Mouse (Mus musculus): ENCODE data around the gene Gm39566. TPM values are rescaled to one million over a fixed set of nuclear protein-coding genes. Genes with fewer than 3 reads are reported as not detected.

The Gm39566 gene
- polyA plus RNA-seq, 2 experiments: not detected

DNA sequence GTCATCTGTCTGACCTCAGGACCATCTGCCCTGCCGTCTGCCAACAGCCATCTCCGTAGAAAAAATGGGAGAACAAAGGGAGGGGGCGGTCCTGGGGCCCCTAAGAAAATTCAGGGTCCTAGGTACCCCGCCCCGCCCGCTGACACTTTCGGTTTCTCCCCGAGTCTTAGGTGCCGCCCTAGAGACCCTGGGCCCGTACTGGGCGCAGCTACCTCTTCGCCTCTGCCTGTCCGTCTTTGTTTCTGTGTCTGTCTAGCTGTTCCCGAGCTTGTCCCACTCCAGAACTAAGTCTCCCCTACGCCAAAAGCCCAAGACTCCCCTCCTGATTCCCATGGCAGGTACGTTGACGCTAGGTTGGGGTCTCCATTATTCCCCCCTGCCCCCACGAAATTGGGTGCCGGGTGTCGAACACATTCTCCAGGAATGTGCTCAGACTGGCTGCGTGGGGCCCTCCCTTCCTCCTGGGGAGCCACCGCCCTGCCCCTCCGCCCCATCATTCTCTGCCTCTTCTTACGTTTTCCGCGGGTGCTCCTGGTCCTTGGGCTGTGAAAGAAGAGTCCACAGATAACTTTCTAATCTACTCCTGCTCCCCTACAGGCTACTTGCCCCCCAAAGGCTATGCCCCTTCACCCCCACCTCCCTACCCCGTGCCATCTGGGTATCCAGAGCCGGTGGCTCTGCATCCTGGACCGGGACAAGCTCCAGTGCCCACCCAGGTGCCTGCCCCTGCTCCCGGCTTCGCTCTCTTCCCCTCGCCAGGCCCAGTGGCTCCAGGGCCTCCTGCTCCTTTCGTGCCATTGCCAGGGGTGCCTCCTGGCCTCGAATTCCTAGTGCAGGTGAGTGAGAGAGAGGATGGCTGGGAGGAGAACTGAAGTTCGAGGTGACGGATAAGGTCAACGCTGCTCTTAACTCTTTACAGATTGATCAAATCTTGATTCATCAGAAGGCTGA lies 31.9 kb upstream of the Gm39566 start:
- no peak for TF ChIP-seq POLR2A (IDR thresholded peaks at IDR 0.05; ENCODE audit: borderline replicate concordance, extremely low read depth, insufficient read depth, insufficient read length)
- H3K27me3 ChIP-seq (ENCODE audit: control insufficient read depth, insufficient read depth, low read length): no peaks in the 10 kb centered on the region
- H3K36me3 ChIP-seq (ENCODE audit: control insufficient read depth, insufficient read depth, low read length): peaks cover 40% of the 10 kb centered on the region
- peak overlapping the region; percentile 84 for H3K27ac ChIP-seq (replicated peaks; ENCODE audit: low read depth, low read length)
- ATAC-seq (ENCODE audit: low FRiP score, low read depth) (peak; percentile 34), DNase-seq (ENCODE audit: low spot score) (peak; percentile 16)
- H3K4me3 ChIP-seq (replicated peaks; ENCODE audit: low read length): peak overlapping the region; percentile 68
- H3K9ac ChIP-seq (ENCODE audit: low read depth, low read length, severe bottlenecking): peak overlapping the region; percentile 85
- no peaks in the 10 kb centered on the region for H3K9me3 ChIP-seq (ENCODE audit: control insufficient read depth, low read length)
- peak overlapping the region; percentile 93 for H3K4me2 ChIP-seq (replicated peaks; ENCODE audit: low read depth, low read length, severe bottlenecking)
- 10% methylated on average over 37 of the region's 37 CpGs for WGBS
- peaks cover 17% of the 10 kb centered on the region for H3K4me1 ChIP-seq (ENCODE audit: control insufficient read depth, insufficient read depth, low read length)

DNA sequence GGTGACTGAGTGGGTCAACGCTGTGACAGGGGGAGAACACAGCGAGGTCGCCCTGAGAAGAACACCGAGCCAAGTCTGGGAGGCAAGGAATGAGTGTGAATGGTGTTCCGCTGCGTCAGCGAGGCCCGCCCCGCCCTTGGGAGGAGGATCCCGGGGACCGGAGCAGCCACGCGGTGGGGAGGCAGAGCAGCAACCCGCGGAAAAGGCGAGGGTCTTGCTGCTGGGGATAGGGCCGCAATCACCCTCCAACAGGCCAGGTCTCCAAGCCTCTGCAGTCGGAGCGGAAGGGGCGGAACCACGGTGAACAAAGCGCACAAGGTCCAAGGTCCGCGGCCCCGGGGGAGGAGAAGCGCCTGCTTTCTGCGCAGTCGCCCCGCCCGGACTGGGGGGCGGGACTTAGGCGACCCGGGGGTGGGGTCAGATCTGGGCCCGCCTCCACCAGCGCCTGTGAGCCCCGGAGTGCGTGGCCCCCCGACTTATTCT lies 31.1 kb upstream of the Gm39566 start, which contains the start of gene Plscr3:
Gene Plscr3 (plus strand): TSS at position 179 of the 483 bp plus-strand sequence.
- WGBS: under 1% methylated on average over 33 of the region's 38 CpGs
- Histone ChIP-seq H3K4me1 (ENCODE audit: control insufficient read depth, insufficient read depth, low read length) (peaks cover 17% of the 10 kb centered on the region), H3K36me3 (ENCODE audit: control insufficient read depth, insufficient read depth, low read length) (peaks cover 32% of the 10 kb centered on the region), H3K4me2 (replicated peaks; ENCODE audit: low read depth, low read length, severe bottlenecking) (peak within 1 kb of the TSS; percentile 93), H3K27me3 (ENCODE audit: control insufficient read depth, insufficient read depth, low read length) (no peaks in the 10 kb centered on the region), H3K4me3 (replicated peaks; ENCODE audit: low read length) (peak within 1 kb of the TSS; percentile 68), H3K9me3 (ENCODE audit: control insufficient read depth, low read length) (no peaks in the 10 kb centered on the region), H3K9ac (ENCODE audit: low read depth, low read length, severe bottlenecking) (peak within 1 kb of the TSS; percentile 85), H3K27ac (replicated peaks; ENCODE audit: low read depth, low read length) (peak within 1 kb of the TSS; percentile 84)
- DNase-seq (ENCODE audit: low spot score) (peak; percentile 91), ATAC-seq (ENCODE audit: low FRiP score, low read depth) (peak; percentile 95)
- TF ChIP-seq POLR2A (IDR thresholded peaks at IDR 0.05; ENCODE audit: borderline replicate concordance, extremely low read depth, insufficient read depth, insufficient read length): no peak

DNA sequence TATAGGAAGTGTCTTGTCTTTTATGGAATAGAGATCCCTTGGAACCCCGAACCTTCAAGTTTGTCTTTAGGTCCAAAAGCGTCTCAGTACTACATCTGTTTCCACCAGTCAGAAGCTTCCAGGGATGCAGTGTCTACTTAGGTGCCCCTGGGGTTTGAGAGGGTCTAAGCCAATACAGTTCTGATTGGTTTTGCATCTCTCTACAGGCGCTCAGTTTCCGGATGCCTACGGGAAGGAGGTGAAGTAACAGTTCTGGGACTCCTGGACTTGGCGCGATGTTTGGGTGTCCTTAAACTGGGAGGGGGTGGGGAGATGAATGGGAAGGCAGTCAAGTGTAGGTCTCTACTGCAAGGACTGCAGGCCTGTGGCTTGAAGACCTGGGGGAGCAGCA lies 23.6 kb upstream of the Gm39566 start:
- peak; percentile 20 for DNase-seq (ENCODE audit: low spot score)
- peak overlapping the region; percentile 50 for H3K4me2 ChIP-seq (replicated peaks; ENCODE audit: low read depth, low read length, severe bottlenecking)
- H3K9me3 ChIP-seq (ENCODE audit: control insufficient read depth, low read length): no peaks in the 10 kb centered on the region
- H3K9ac ChIP-seq (ENCODE audit: low read depth, low read length, severe bottlenecking): peak overlapping the region; percentile 63
- H3K4me3 ChIP-seq (replicated peaks; ENCODE audit: low read length): peak overlapping the region; percentile 73
- peaks cover 6% of the 10 kb centered on the region; the same call in 1 of the 2 replicates for H3K36me3 ChIP-seq (ENCODE audit: control insufficient read depth, insufficient read depth, low read length)
- TF ChIP-seq POLR2A (IDR thresholded peaks at IDR 0.05; ENCODE audit: borderline replicate concordance, extremely low read depth, insufficient read depth, insufficient read length): no peak
- H3K27me3 ChIP-seq (ENCODE audit: control insufficient read depth, insufficient read depth, low read length): peaks cover 2% of the 10 kb centered on the region; the same call in 1 of the 2 replicates
- no peak for ATAC-seq (ENCODE audit: low FRiP score, low read depth)
- H3K27ac ChIP-seq (replicated peaks; ENCODE audit: low read depth, low read length): peak overlapping the region; percentile 83
- 2% methylated on average over 7 of the region's 7 CpGs for WGBS
- peaks cover 33% of the 10 kb centered on the region for H3K4me1 ChIP-seq (ENCODE audit: control insufficient read depth, insufficient read depth, low read length)

DNA sequence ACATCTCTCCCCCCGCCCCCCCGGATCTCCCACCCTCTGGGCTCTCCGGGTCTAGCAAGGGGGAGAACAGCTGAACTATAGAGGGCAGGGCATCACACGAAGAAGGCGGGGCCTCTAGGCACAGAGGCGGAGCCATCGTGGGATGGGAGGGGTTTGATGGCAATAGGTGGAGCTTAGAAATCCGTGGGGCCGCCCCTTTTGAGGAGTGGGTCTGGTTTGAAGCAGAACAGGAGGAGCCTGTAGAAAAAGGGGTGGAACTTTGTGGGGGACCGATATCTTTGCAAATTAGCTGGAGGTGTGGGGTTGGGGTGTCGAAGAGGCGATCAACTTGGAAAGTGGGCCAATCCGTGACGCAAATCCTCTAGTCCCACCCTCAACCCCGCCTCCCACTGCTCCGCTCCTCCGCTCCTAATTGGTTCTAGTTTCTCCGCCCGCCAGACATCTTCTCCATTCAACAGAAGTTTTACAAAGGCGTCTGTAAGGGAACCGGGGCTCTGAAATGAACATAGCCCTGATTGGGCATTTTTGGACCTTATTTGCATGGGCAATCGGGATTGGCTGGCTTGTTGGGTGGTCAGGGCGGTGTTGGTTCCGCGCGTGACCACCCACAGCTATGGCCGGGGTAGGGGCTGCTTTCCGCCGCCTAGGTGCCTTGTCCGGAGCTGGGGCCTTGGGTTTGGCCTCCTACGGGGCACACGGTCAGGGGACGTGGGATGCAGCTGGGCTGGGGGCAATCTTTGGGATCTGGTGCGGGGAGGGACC lies 23.0 kb upstream of the Gm39566 start, which contains the start of gene Tmem256:
Gene Tmem256 (plus strand): TSS at position 563 of the 762 bp plus-strand sequence.
- no peaks in the 10 kb centered on the region for H3K9me3 ChIP-seq (ENCODE audit: control insufficient read depth, low read length)
- DNase-seq (ENCODE audit: low spot score) (peak; percentile 100), ATAC-seq (ENCODE audit: low FRiP score, low read depth) (peak; percentile 92)
- H3K4me1 ChIP-seq (ENCODE audit: control insufficient read depth, insufficient read depth, low read length): peaks cover 37% of the 10 kb centered on the region
- peaks cover 5% of the 10 kb centered on the region; the same call in 1 of the 2 replicates for H3K27me3 ChIP-seq (ENCODE audit: control insufficient read depth, insufficient read depth, low read length)
- H3K36me3 ChIP-seq (ENCODE audit: control insufficient read depth, insufficient read depth, low read length): peaks cover 12% of the 10 kb centered on the region; the same call in 1 of the 2 replicates
- peak within 1 kb of the TSS; percentile 95 for H3K4me2 ChIP-seq (replicated peaks; ENCODE audit: low read depth, low read length, severe bottlenecking)
- peak within 1 kb of the TSS; percentile 73 for H3K4me3 ChIP-seq (replicated peaks; ENCODE audit: low read length)
- WGBS: 0% methylated on average over 34 of the region's 34 CpGs
- H3K27ac ChIP-seq (replicated peaks; ENCODE audit: low read depth, low read length): peak within 1 kb of the TSS; percentile 83
- peak within 1 kb of the TSS; percentile 71 for H3K9ac ChIP-seq (ENCODE audit: low read depth, low read length, severe bottlenecking)
- TF ChIP-seq POLR2A (IDR thresholded peaks at IDR 0.05; ENCODE audit: borderline replicate concordance, extremely low read depth, insufficient read depth, insufficient read length): 0 out of 2 replicates have a peak, but pooled peaks have one; percentile 69

DNA sequence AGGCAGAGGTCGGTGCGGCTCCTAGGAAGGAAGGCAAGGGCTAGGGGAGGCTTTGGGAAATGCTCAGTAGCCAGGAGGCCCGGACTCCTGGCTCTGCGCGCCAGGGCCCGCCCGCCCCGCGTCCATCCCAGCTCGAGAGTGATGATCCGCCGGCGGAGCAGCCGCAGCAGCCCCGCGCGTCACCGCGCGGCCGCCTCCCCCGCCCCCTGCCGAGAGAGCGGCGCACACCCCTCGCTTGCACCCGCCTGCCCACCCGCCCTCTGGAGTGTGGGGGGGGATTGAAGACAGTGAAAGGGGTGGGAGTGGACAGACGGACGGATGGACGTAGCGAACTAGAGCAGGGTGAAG lies 22.5 kb upstream of the Gm39566 start, which contains the start of gene Nlgn2:
Gene Nlgn2 (minus strand): TSS at position 181 of the 348 bp plus-strand sequence.
- Histone ChIP-seq H3K27me3 (ENCODE audit: control insufficient read depth, insufficient read depth, low read length) (peaks cover 5% of the 10 kb centered on the region; the same call in 1 of the 2 replicates), H3K36me3 (ENCODE audit: control insufficient read depth, insufficient read depth, low read length) (peaks cover 17% of the 10 kb centered on the region), H3K9ac (ENCODE audit: low read depth, low read length, severe bottlenecking) (peak within 1 kb of the TSS; percentile 71), H3K9me3 (ENCODE audit: control insufficient read depth, low read length) (no peaks in the 10 kb centered on the region), H3K4me2 (replicated peaks; ENCODE audit: low read depth, low read length, severe bottlenecking) (peak within 1 kb of the TSS; percentile 95), H3K4me3 (replicated peaks; ENCODE audit: low read length) (peak within 1 kb of the TSS; percentile 73), H3K4me1 (ENCODE audit: control insufficient read depth, insufficient read depth, low read length) (peaks cover 37% of the 10 kb centered on the region), H3K27ac (replicated peaks; ENCODE audit: low read depth, low read length) (peak within 1 kb of the TSS; percentile 83)
- DNase-seq (ENCODE audit: low spot score): no peak
- ATAC-seq (ENCODE audit: low FRiP score, low read depth): no peak; the same call in 1 of the 2 replicates
- under 1% methylated on average over 29 of the region's 32 CpGs for WGBS
- no peak for TF ChIP-seq POLR2A (IDR thresholded peaks at IDR 0.05; ENCODE audit: borderline replicate concordance, extremely low read depth, insufficient read depth, insufficient read length)

All from limb, embryonic 14.5 days (tissue).